Mouse (Mus musculus) heart, adult 2 months (tissue): ENCODE measurements at regions not wholly inside any gene's neighbourhood (a gene's known extent, or its start where the extent isn't known, plus 50 kb on each side); places are given as distances from the start of the nearest gene placed in this dataset.

Experiments
- CTCF ChIP-seq: fragments of 200-600 bp; IDR thresholded peaks from 2 replicates; pipeline ENCODE4 v1.8.1; 2022; ENCODE audit warnings: antibody characterized with exemption, mild to moderate bottlenecking, moderate library complexity
- EP300 ChIP-seq: fragments of 200-500 bp; IDR thresholded peaks from 2 replicates; pipeline ENCODE4 v1.6.1; 2011; ENCODE audit warnings: low read depth, low read length, control low read depth; ENCODE audit not compliant: insufficient read depth
- POLR2A ChIP-seq: fragments of 200-500 bp; IDR thresholded peaks from 2 replicates; pipeline ENCODE4 v1.6.1; 2011; ENCODE audit warnings: mild to moderate bottlenecking, low read depth, low read length, control low read depth; ENCODE audit not compliant: insufficient read depth

- TF ChIP-seq POLR2A (no peak), CTCF (no peak), EP300 (no peak)
Observed at GRCm38 (mm10) chr13:51899319-51900042, 53.0 kb downstream of the Gadd45g start.
